Mouse (Mus musculus) intestine, embryonic 14.5 days (tissue): ENCODE results near the gene Iqcm. TPM values are rescaled to one million over a fixed set of nuclear protein-coding genes. Genes with fewer than 3 reads are reported as not detected.

ENCODE experiments used
- ATAC-seq: fragments of 200-750 bp; cut with Nextera tagmentation; replicated peaks from 2 replicates; pipeline ENCODE4 v1.8.0; 2017; ENCODE audit warnings: low read depth, moderate number of reproducible peaks, moderate TSS enrichment, moderate library complexity; ENCODE audit not compliant: low FRiP score, low TSS enrichment
- DNase-seq: peaks from one replicate; pipeline ENCODE4 v3.0.0-alpha.2; 2018; ENCODE audit warnings: low spot score
- H3K27ac ChIP-seq: fragments of 300-500 bp; sonication (generic); 2 replicates; pipeline ENCODE4 v1.5.1; 2014; ENCODE audit warnings: low read depth, mild to moderate bottlenecking, control low read depth
- H3K27me3 ChIP-seq: fragments of 300-500 bp; sonication (generic); replicated peaks from 2 replicates; pipeline ENCODE4 v1.6.1; 2014; ENCODE audit warnings: low read length, control low read depth; ENCODE audit not compliant: control insufficient read depth, insufficient read depth
- H3K36me3 ChIP-seq: fragments of 300-500 bp; sonication (generic); 2 replicates; pipeline ENCODE4 v1.6.1; 2014; ENCODE audit warnings: low read length, control low read depth; ENCODE audit not compliant: control insufficient read depth, insufficient read depth
- H3K4me1 ChIP-seq: fragments of 300-500 bp; sonication (generic); replicated peaks from 2 replicates; pipeline ENCODE4 v1.6.1; 2014; ENCODE audit warnings: low read length, control low read depth, mixed read lengths; ENCODE audit not compliant: control insufficient read depth, insufficient read depth
- H3K4me2 ChIP-seq: fragments of 300-500 bp; sonication (generic); 2 replicates; pipeline ENCODE4 v1.6.1; 2014; ENCODE audit warnings: low read length
- H3K4me3 ChIP-seq: fragments of 300-500 bp; sonication (generic); 2 replicates; pipeline ENCODE4 v1.5.1; 2014; ENCODE audit warnings: low read depth, low read length, control low read depth, mixed read lengths
- H3K9ac ChIP-seq: fragments of 300-500 bp; sonication (generic); 2 replicates; pipeline ENCODE4 v1.6.1; 2014; ENCODE audit warnings: mild to moderate bottlenecking, low read length
- H3K9me3 ChIP-seq: fragments of 300-500 bp; sonication (generic); 2 replicates; pipeline ENCODE4 v1.6.1; 2016; ENCODE audit warnings: low read length, control low read depth; ENCODE audit not compliant: control insufficient read depth
- WGBS: fragments of 180-500 bp; shearing (Covaris S2); extraction: QIAGEN DNeasy Blood & Tissue Kit; methylation state at CpG from one replicate; pipeline ENCODE4 v1.1.7; 2014; 5-methylcytosine and 5-hydroxymethylcytosine counted together
- polyA plus RNA-seq: library from polyadenylated mRNA; unstranded; fragments of >200 nt; fragmentation: Nextera tagmentation; extraction: Ambion mirVana; gene quantifications from 2 replicates; pipeline ENCODE4 v1.2.1, GENCODE M21; 2014

The Iqcm gene
- polyA plus RNA-seq, 1 experiment from 2014 or later, result not detected

GRCm38 (mm10) chr8:75642958-75643357 is 194.5 kb downstream of the Iqcm start:
- no peak for DNase-seq
- WGBS, result 79% methylated on average over 3 of the region's 3 CpGs
- ATAC-seq, result no peak
- H3K4me2 ChIP-seq, result no peak overlapping the region
- H3K36me3 ChIP-seq, result no peaks in the 10 kb centered on the region
- no peaks in the 10 kb centered on the region for H3K9me3 ChIP-seq
- H3K4me1 ChIP-seq, result no peaks in the 10 kb centered on the region
- H3K9ac ChIP-seq, result no peak overlapping the region
- no peak overlapping the region for H3K4me3 ChIP-seq
- H3K27me3 ChIP-seq, result no peaks in the 10 kb centered on the region
- H3K27ac ChIP-seq, result no peak overlapping the region

- H3K36me3 ChIP-seq, result no peaks in the 10 kb centered on the region
- no peak overlapping the region for H3K4me2 ChIP-seq
- DNase-seq (no peak), ATAC-seq (no peak)
- WGBS, result 78% methylated on average over 6 of the region's 6 CpGs
- no peaks in the 10 kb centered on the region for H3K27me3 ChIP-seq
- no peaks in the 10 kb centered on the region for H3K9me3 ChIP-seq
- H3K4me1 ChIP-seq, result no peaks in the 10 kb centered on the region
- H3K27ac ChIP-seq, result no peak overlapping the region
- no peak overlapping the region for H3K4me3 ChIP-seq
- H3K9ac ChIP-seq, result no peak overlapping the region
These were observed 210.8 kb downstream of the Iqcm start for GRCm38 (mm10) chr8:75659287-75659686.

DNA sequence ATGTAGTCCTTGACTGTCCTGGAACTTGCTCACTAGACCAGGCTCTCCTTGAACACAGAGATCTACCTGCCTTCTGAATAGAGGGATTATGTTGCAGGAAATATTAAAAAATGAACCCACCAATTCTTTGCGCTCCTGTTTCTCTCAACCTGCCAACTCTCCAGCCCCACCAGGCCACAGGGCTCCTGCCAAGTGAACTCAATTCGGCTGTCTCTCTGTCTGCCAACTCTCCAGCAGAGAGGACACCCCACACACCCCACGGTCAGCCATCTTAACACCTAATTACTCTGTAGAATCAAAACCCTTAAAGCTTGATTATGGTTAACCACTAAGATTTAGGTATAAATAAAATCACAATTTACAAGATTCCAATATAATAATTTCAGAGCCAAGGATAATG is 298.1 kb downstream of the Iqcm start:
- no peaks in the 10 kb centered on the region for H3K36me3 ChIP-seq
- no peaks in the 10 kb centered on the region for H3K9me3 ChIP-seq
- WGBS, result 91% methylated on average over 3 of the region's 3 CpGs
- no peak overlapping the region for H3K9ac ChIP-seq
- DNase-seq (no peak), ATAC-seq (no peak)
- no peak overlapping the region for H3K27ac ChIP-seq
- H3K4me3 ChIP-seq, result no peak overlapping the region
- no peaks in the 10 kb centered on the region for H3K4me1 ChIP-seq
- no peaks in the 10 kb centered on the region for H3K27me3 ChIP-seq
- H3K4me2 ChIP-seq, result no peak overlapping the region

DNA sequence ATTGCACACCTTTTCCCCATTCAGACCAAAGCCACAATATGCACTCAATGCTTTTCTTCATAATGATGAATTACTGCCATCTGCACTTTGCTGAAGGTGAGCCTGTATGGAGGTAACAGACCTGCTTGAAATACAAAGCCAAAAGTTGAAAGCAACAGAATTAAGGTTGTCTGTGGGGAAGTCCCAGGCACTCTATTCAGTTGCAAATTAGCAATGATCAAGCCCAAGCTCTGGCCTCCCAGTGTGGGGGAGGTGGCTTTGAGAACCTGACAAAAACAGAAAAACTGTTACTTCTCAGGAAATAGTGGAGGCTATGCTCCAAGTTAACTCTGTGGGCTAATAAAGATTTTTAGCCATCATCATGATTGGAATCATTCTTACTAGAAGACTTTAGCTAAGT is 307.1 kb downstream of the Iqcm start:
- no peak overlapping the region for H3K27ac ChIP-seq
- H3K36me3 ChIP-seq, result no peaks in the 10 kb centered on the region
- no peak overlapping the region for H3K4me3 ChIP-seq
- ATAC-seq (no peak), DNase-seq (no peak)
- H3K4me2 ChIP-seq, result no peak overlapping the region
- no peaks in the 10 kb centered on the region for H3K4me1 ChIP-seq
- no peak overlapping the region for H3K9ac ChIP-seq
- no peaks in the 10 kb centered on the region for H3K9me3 ChIP-seq
- H3K27me3 ChIP-seq, result no peaks in the 10 kb centered on the region

- DNase-seq (no peak), ATAC-seq (no peak)
- H3K27me3 ChIP-seq, result no peaks in the 10 kb centered on the region
- 83% methylated on average over 4 of the region's 4 CpGs for whole genome bisulfite sequencing
- H3K36me3 ChIP-seq, result no peaks in the 10 kb centered on the region
- H3K4me3 ChIP-seq, result no peak overlapping the region
- no peak overlapping the region for H3K4me2 ChIP-seq
- H3K4me1 ChIP-seq, result no peaks in the 10 kb centered on the region
- H3K9ac ChIP-seq, result no peak overlapping the region
- H3K27ac ChIP-seq, result no peak overlapping the region
- H3K9me3 ChIP-seq, result no peaks in the 10 kb centered on the region
These were observed 380.1 kb downstream of the Iqcm start for GRCm38 (mm10) chr8:75828468-75829132.

- Histone ChIP-seq H3K9me3 (no peaks in the 10 kb centered on the region), H3K27me3 (no peaks in the 10 kb centered on the region), H3K4me3 (no peak overlapping the region), H3K27ac (no peak overlapping the region), H3K36me3 (no peaks in the 10 kb centered on the region), H3K9ac (no peak overlapping the region), H3K4me2 (no peak overlapping the region), H3K4me1 (no peaks in the 10 kb centered on the region)
- WGBS, result 81% methylated on average over 2 of the region's 2 CpGs
- DNase-seq (no peak), ATAC-seq (no peak)
These were observed 386.8 kb downstream of the Iqcm start for GRCm38 (mm10) chr8:75835245-75835644.

DNA sequence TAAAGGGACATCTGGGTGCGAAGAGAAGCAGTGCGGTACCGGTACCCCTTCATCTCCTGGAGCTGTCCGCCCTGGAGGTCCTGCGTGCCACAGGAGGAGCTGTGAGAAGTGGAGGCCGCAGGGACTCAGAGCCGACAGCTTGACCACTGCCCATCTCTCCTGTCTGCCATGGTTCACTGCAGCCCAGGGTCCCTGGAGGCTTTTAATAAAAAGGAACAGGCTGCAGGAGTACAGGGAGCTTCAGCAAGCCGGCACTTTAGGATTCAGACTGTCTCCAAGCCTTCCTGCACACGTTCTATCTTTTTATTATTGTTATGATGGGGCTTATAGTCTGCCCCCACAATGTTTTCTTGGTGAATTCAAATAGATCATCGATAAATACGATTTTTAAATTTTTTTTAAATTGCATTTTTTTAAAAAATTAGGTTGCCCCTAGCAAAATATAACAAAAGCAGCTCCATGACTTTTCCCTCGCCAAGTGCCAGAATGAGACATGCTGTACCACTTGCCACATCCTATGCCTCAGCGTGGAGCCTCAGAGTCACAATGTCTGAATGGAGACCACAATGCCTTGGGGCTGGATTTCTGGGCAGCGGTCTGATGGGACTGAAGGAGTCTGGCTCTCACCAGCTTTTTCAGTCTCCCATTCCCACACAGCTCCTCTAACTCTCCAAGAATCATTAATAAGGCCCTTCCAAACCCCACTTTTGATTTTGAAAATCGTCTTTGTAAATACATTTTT is 469.3 kb downstream of the Iqcm start:
- H3K9me3 ChIP-seq, result no peaks in the 10 kb centered on the region
- no peak overlapping the region for H3K27ac ChIP-seq
- no peaks in the 10 kb centered on the region for H3K4me1 ChIP-seq
- DNase-seq, result no peak
- H3K4me3 ChIP-seq, result no peak overlapping the region
- no peaks in the 10 kb centered on the region for H3K27me3 ChIP-seq
- WGBS, result 80% methylated on average over 15 of the region's 15 CpGs
- H3K9ac ChIP-seq, result no peak overlapping the region
- ATAC-seq, result no peak
- no peaks in the 10 kb centered on the region for H3K36me3 ChIP-seq
- H3K4me2 ChIP-seq, result no peak overlapping the region

DNA sequence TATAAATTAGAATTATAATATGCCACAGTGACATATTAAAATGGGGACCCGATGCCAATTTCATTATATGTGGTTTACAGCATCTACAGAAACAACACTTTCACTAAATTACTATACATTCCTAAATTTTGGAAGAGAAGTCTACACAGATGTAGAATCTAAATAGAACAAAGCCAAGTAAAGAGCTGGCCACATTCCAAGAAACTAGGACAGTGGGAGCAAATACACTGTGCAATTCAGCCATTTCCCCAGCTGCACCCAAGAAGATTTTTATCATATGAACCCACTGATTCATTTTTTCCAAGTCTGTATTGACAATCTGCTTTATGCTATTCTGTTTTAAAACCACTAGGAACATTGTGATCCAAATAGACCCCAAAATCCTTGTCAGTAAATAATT is 500.7 kb downstream of the Iqcm start:
- Histone ChIP-seq H3K27ac (no peak overlapping the region), H3K4me1 (no peaks in the 10 kb centered on the region), H3K9me3 (no peaks in the 10 kb centered on the region), H3K27me3 (no peaks in the 10 kb centered on the region), H3K4me2 (no peak overlapping the region), H3K4me3 (no peak overlapping the region), H3K36me3 (no peaks in the 10 kb centered on the region), H3K9ac (no peak overlapping the region)
- ATAC-seq (no peak), DNase-seq (no peak)
- 86% methylated on average over 1 of the region's 1 CpGs for WGBS

GRCm38 (mm10) chr8:75956016-75956415 is 507.5 kb downstream of the Iqcm start:
- H3K4me2 ChIP-seq, result no peak overlapping the region
- H3K4me1 ChIP-seq, result no peaks in the 10 kb centered on the region
- 86% methylated on average over 2 of the region's 2 CpGs for WGBS
- no peaks in the 10 kb centered on the region for H3K36me3 ChIP-seq
- no peaks in the 10 kb centered on the region for H3K9me3 ChIP-seq
- H3K4me3 ChIP-seq, result no peak overlapping the region
- ATAC-seq, result no peak
- H3K9ac ChIP-seq, result no peak overlapping the region
- H3K27me3 ChIP-seq, result no peaks in the 10 kb centered on the region
- H3K27ac ChIP-seq, result no peak overlapping the region
- no peak for DNase-seq
